Mouse (Mus musculus) right cerebral cortex, postnatal 4 days (tissue): Measurements from ENCODE around the gene Tmem238l.

Experiments
- DNase-seq: peaks from one replicate; pipeline ENCODE4 v3.0.0-alpha.2; 2022

Gene Tmem238l

DNA sequence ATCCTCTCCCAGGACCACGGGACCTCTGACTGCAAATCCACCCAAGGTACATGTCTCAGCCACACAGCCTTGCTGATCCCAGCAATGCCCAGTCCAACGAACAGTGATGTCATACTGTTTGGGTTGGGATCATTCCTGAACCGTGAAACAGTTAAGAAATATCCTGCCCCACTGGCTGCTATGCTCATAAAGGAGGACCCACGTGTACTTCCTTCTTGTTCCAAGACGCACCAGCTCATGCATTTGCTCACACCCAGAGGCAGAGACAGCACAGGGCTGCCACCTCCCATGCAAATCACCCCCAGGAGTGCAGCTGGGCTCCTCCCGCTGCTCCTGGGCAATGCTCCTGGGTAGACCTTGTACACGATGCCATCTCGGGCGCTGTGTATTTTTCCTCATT is at the start of gene Tmem238l:
Gene Tmem238l, plus strand, starts transcription at position 336 of the 400 bp plus-strand sequence.
- no peak for DNase-seq

DNA sequence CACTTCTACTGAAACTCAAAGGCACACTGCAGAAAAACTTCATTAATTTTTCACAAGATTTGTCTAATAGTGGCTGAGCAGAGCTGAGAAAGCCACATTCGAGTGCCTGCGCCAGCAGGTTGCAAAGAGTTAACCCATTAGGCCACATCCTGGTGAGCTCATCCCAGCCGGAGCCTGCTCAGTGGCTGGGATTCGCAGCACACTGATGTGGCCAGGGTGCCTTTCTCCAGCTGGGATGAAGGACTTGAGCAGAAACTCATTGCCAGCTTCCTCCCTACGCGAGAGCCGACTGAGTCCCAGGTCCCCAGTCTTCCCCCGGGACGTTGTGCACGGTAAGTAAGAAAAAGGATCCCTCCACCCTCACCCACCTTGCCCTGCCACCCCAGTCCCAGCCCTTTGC is 44.6 kb upstream of the Tmem238l start, which contains the start of gene Pirt:
Gene Pirt, plus strand, starts transcription at position 171 of the 400 bp plus-strand sequence.
- DNase-seq: no peak

DNA sequence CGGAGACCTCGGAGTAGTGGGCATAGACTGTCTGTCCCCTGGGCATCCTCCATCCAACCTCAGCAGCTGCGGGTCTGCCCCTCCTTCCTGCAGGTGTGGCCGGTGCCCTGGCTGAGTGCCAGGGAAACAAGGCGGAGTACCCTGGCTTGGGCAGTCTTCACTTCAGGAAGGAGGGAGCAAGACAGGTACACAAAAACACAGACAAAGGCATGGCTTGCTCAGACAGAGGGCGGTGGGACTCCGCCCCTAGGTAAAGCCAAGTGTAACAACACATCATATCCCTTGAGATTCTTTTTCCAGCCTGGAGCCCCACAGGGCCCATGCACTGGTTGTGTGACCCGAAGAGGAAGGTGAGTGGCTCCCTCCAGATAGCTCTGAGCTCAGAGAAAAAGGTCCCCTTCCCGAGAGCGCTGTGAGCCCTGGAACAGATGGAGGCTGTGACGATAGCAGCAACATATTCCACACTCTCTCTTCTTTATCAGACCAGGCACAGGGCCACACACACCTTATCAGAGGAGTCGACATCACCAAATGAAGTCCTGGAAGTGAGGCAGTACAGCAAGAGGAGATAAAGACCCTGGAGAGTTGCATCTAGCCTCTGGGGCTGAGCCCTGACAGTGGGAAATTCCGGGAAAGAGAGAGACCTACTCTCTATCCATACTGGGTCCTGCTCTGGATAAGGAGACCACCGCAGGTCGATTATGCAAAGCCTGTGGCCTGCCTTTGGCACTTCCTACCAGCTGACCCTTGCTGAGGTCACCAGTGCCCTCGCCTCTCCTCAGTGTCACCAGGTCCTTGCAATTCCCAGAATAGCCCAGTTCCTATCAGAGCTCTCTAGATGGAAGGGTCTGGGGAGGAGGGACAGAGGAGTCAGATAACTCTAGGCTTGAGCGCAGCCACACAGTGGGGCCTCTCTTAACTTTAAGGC is 43.6 kb upstream of the Tmem238l start:
- no peak for DNase-seq

DNA sequence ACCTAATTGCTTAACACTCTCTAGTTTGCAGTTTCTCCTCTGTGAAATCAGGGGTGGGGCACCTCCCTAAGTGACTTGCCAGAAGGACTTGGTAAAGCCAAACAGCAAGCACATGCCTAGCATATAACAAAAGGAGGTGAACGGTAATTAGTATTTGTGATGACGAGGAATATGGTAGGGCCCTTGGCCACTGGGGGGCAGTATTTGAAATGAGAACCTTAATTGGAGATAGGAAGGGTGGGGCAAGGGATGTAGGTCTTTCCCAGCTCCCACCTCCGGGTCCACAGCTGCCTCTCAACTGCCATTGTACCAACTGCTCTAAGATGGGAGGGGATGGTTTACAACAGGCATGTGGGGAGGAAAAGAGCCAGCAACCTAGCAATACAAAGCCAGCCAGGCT is 42.2 kb upstream of the Tmem238l start:
- DNase-seq: peak; percentile 27

DNA sequence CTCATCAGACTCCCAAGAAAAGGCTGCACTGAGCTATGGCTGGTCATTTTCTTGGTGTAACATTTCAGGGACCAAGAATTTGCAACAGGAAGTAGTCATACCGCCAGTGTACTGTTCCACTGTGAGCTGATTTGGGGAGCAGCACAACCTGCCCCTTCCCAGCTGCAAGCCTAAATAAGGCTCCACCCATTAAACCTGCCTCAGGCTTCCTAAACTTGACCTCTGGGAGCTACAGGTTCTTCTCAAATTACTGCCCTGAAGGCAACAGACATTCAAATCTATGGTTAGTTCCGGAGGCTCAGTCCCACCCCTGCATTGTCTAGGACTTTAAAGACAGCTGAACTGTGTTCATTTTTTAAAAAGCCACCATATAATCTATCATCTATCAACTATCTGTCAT is 36.4 kb upstream of the Tmem238l start:
- DNase-seq: no peak

DNA sequence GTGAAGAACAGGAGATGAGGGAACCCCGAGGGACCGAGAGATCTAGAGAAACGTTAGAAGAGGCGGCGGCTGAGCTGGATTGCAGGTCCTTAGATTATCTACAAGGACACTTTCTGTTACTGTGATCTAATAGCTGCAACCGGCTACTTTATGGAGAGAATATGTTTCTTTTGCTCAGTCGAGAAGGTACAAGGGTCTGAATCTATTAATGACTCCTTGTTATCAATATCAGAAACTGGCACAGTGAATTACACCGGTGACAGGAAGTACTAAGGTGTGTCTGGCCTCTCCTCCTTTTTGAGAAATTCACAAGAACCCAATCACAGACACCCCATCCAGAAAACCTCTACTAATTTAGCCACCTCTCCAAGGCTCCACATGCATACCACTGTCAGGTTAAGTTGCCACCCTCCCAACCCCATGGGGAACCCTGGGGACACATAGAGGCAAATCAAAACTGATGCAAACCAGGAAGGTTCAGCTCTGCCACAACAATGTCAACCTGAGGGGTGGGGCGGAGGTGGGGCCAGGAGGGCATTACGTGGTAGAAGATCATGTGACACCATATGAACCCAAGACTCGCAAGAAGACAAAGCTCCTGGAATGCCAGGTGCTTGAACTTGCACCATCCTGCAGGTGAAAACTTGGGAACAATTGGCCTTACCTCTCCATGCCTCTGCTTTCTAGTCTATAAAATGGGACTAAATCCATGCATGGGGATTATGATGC is 32.2 kb upstream of the Tmem238l start:
- DNase-seq: no peak

DNA sequence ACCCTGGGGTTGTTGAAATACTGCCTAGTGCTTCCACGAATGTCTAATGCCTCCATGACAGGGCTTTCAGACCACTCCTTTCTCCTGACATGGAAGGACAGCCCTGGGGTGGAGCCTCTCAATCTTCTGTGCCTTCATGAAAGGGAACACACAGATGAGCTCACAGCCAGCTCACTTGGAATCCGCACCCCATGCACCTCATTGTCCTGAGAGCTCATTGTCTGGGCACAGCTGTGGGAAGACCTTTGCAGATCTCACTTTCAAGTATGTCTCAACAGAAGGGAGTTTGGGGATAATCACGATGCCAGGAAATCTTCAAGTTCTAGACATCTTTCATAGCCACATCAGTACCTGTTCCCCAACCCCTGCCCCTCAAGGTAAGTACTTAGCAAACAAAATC is 28.1 kb upstream of the Tmem238l start:
- DNase-seq: no peak

DNA sequence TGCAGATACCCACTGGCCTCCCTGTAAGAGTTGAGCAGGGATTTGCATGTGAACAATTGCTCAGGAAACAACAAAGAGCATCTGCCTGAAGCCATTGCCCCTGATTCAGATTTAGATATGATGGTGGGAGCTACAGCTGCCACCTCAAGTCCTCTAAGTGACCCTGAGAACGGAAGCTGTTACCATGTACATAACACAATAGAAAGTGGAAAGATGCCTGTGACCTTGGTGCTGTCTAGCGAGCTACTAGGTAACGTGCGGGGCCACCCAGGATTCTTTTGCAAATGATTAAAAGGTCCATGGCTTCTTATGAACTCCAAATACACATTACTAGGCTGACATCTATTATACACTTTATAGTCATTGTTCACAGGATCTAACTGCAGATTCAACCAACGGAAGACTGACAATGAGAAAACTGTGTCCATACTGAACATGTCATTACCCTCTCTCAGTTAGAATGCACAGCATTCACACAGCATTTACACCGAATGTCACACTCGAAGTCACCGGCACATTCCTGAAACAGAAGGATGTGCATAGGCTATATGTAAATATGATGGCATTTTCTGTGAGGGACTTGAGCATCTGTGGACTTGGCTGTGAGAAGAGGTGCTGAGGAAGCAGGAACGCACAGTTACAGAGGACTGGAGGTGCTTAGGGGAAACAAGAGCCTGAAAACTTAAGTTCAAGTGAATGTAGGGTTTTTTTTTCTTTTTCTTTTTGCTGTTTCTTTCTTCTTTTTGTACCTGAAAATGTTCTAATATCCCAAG is 23.4 kb upstream of the Tmem238l start:
- no peak for DNase-seq

DNA sequence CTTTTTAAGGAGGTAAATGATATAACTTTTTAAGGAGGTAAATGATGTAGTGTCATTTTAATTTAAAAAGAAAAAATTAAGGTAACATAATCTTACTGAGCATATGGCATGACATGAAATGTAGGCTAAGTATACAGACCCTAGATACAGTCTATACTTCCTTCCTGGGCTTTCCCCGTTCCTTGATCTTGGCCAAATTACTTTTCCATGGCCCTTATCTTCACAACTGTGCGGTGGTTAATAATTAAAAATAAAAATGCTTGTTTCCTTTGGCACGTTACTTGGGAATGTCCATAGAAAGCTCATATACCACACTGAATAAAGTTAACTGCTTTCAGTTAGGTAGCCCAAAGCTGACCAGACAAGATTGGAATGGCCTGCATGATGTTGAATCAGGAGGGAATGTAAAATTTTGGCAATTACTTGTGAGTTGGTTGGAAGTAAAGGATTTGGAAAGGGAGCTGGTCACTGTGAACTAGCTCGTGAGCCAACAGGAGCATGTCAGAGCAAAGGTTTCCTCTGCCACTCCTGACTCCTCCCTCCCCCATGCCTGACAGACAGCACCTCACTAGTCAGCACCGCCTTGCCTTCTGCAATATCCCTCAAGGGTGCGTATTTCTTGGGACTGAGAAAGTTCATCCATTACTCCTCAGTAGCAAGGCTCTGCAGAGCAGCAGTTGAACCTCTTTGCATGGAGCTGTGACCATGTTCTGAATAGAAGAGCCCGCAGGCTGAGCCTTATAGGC is 21.8 kb upstream of the Tmem238l start:
- no peak for DNase-seq

DNA sequence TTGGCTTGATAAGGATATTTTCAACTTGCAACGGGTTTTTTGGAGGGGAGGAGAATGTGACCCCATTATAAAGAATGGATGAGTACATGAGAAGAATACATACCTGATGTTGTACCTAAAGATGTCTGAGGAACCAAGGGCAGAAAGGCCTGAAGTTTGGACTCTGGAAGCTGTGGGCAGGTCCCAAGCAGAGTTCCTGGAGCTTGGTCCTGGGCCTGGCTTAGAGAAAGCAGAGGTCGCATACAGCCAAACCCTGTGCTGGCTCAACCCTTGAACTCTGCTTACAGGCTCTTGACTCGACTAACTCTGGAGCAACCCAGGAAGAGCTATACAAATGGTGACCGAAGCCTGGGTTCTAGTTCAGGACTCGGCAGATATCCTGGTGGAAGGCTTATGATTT is 14.4 kb upstream of the Tmem238l start:
- DNase-seq: no peak

DNA sequence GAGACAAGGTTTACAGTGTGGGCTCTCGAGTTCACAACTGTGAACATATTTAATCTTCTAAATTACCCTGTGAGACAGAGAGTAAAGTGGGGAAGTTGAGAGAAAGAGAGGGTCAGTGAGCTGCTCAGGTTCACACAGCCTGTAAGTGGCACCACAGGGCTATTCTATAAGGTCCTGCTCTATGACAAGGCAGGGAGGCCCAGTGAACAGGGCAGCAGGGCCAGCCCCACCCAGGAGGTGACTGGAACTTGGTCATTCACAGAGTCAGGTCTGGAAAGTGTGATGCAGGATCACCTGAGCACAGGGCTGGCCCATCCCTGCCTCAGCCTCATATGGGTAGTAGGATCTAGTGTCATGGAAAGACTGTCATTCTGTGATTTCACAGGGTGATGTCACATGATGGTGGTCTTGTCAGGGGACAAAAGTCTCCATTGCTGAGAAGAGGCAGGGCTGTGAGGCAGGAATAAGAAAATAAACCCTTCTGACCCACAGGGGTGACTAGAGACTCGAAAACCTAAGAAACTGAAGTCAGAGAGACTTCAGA is 11.1 kb upstream of the Tmem238l start:
- DNase-seq: no peak

DNA sequence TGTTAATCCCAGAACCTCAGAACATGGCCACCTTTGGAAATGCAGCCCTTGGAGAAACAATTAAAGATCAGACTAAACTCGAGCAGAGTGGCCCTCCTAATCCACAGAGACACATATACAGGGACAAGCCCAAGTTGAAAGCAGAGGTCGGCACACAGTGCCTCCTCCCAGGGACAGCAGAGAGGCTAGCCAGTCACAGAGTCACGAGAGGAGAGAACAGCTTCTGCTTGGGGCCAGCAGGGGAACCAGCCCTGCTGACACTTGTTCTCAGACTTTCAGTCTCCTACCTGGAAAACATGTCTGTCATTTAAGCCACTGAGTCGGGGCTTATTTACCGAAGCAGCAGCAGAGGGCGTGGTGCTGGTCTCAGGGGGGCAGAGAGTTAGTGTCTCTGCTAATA is 9.9 kb upstream of the Tmem238l start:
- no peak for DNase-seq

DNA sequence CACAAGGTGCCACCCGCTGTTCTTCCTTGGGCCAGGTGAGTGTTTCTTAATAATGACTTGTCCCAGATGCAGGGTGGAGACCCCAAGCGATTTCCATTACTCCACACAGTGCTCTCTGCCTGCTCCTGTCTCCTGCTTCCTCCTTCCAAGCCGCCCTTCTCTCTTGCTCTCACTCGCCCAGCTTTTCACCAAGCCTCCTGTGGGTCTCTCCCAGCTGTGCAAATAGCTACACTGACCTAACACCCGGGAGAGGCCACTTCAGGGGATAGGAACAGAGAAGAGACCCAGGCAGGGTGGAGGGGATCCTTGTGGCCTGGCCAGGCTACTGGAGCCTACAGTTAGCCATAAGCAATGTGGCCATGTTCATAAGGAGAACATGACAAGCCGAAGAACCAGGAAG is 9.5 kb upstream of the Tmem238l start:
- DNase-seq: no peak

DNA sequence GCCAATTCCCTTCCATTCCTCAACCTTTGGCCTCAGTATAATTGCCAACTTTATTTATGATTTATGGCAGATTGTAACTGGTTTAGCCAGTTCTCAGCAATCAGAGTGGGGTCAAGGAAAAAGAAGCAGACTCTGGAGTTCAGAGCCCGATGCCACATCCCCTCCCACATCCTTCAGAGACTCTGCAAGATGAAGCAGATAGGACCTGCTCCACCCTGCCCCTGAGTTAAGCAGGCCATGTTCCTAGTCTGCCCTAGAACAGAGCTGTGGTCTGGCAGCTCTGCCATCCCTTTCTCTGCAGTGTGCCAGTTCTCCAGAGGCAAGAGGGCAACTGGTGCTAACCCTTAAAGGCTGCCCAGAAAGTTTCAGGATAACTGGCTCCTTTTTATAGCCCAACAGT is 4.4 kb downstream of the Tmem238l start:
- no peak for DNase-seq

DNA sequence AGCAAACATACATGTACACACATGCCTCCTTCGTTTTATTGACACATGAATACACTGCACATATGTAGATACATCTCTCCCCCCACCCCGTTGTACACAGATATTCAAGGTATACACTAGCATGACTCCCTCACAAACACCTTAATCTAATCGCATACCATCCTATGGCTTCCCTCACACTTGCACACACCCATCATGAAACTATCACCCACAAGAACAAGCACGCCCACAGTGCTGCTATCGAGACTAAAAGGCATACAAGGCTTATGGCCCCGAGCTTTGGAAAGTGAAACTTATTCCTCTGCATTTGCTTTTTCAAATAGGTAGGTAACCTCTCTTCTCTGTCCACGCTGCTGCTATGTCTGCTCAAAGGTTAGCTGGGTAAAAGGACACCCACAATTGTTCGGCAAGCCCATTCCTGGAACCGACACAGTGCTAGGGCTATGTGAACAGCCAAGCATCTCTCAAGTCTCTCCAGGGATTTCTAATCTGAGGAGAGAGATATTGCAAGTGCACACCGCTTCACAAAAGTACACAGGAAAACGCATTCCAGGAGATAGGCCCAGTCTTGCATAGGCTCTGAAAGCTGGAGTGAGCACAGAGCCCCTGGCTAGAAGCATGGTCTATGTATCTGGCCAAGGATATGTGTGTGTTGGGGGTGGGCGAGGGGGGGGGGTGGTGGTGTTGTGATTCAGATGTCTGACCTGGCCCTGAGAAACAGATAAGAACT is 5.2 kb downstream of the Tmem238l start:
- no peak for DNase-seq

DNA sequence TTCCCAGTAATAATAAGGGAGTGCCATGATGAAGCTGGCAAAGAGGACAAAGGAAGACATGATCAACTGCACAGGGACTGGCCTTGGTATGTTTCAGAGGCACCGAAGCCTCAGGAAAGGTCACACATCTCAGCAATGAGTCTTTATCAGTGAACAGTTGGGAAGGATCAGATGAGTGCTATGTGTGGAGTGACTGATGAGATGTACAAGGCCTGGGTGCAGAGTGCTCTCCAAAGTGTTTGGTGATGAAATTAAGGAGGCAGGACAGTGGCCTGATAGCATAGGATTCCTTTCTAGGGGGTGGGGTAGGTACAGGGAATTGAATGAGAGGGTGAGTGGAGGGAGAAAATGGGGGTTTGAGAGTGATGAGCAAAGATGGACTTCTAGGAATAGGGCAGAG is 7.0 kb downstream of the Tmem238l start:
- no peak for DNase-seq

DNA sequence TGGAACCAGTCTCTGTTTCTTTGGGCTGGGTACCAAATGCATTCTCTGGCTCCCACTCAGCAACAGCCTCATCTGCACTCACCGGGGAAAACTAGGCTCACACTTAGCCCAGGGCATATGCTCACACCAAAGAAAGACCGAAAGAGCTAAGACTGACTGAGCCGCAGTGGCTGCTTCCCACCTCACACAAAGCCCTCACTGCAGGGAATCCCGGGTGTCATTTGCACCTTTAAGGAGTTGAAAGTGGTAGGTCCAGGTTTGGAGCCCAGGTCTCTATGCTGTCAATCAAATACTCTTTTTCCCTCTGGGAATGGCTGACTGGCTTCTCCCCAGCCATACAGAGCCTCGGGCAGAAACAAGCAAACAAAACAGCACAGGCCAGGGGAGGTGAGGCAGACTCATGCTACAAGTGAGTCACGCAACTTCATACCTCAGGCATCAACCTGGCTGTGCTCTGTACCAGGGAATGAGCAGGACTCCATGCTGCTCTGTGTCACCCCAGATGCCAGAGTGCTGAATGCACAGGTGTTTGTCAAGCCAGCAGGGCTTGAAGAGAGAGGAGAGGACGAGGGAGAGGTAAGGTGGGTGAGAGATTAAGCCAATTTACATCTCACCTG is 10.2 kb downstream of the Tmem238l start:
- no peak for DNase-seq

DNA sequence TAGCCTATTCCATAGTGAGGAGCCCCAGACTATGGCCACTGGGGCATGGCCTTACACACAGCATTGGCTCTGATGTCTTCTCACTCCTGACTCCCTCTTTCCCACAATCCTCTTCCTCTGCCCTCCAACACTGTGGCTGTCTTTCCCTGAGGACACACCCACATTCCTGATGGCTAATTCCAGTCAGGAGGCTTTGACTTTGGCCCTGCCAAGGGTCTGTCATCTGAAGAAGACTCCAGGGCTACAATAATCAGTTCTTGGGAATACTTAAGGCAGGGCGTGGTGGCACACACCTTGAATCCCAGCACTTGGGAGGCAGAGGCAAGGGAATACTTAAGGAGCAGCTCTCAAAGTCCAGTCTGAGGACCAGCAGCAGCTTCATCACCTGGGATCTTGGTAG is 12.1 kb downstream of the Tmem238l start:
- no peak for DNase-seq

DNA sequence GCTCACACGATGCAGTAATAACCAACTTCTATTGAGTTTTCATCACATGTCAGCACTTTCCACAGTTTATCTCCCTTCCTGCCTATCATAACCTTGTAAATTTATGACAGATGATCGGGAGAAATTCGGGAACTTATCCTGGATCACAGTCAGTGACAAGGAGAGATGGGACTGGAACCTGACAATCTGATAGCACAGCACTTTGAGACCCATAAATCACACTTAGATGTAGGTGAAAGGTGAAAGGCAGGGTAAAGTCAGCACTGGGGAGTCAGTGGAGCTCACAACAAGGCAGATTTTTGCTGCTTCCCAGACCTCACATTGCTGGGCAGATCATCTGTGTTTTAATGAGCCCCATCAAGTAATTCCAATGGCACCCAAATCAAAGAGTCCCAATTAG is 17.1 kb downstream of the Tmem238l start:
- no peak for DNase-seq

DNA sequence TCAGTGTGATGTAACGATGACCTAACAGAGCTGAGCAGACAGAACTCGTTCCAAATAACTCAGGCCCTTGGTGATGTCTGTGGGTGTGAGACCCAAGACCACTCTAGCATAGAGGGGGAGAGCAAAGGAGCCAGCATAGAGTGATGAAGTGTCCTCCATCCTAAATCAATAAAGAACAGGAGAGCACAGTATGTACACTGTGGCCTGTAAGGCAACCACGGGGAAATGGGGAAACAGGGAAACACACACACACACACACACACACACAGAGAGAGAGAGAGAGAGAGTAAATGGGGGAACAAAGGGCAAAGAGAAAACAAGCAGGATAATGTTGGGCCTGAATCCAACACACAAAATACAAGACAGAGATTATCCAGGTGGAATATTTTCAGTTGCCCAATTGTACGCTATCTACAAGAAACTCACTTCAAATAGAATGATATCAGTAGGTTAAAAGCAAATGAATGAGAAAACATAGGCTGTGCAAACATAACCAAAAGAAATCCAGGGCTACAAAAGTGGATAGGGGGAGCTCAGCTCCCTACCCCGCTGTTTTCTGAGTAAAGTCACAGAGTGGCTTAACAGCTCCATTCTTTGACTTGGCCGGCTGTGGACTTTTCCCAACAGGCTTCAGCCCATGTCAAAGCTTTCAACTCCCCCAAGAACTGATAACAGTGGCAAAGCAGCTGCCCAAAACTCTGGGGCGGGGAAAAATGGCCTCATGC is 19.3 kb downstream of the Tmem238l start:
- no peak for DNase-seq
